Mouse (Mus musculus) monocyte, adult 2 months (primary cell): ENCODE data around the gene Unc5c.

ENCODE experiments used
- DNase-seq, 2 experiments: peaks; one replicate each; pipeline ENCODE4 v3.0.0; 2022; ENCODE audit warnings: low spot score in 2 of 2, low read depth in 1 of 2

Gene Unc5c

DNA sequence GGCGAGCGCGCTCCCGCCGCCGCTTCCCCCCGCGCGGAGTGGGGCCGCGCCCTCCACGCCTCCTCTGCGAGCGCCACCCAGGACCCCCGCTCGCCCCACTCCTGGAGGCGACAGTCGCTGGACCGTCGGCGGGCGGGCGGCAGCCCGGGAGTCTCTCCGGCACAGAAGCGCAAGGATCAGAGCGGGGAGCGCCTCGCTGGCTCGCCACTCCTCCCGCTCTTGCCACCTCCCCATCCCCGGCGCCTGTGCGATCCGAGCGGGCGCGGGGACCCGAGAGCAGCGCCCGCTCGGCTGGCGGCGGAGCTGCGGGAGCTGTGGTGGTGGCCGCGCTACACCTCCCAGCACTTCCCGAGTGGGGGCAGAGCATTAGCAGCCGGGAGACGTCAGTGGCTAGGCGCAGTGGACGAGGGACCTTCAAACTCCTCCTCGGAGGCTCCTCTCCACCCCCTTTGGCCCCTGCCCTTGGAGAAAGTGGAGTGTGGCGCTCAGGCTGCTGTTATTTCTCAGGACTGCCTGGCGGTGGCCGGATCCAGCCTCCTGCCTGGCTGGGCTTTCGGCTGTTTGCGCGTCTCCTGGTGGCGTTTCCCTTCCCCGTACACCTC is at the start of gene Unc5c:
Gene Unc5c (plus strand): TSS at position 113 of the 602 bp plus-strand sequence.
- DNase-seq: no peak

DNA sequence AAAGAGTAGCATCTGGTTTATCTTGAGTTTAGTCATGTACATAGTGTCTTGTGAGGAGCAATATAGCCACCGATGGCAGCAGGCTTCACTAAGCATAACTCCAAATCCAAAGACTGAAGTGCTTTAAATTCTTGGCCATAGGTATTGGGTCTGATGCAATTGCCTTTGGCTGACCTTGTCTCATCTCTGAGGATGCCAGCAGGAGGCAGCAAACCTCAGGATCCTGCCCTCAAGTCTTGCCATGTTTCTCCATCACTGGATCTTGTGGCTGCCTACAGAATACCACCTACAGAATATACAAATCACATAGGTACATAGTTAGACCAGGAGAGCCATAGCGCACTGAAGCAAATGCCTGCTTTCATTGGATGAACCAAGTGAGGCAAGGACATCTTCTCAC is 7.5 kb upstream of the Unc5c start:
- no peak for DNase-seq

DNA sequence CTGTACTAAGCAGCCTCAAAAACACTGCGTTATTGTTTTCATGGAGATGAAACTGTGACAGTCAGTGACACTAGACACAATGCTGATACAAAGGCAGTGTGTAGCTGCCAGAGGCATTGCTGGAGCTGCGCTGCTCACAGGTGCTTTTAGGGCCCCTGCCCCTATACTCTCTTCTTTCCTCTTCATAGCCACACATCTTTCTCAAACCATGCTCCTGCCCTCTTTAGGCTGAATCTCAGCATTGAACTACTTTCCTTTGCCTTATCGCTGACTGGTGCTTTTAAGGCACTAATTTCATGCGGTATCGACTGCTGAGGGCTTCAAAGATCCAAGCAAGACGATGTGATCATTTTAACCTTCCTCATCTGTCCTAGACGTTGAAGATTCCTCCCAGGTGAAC is 2.5 kb upstream of the Unc5c start:
- DNase-seq: no peak

DNA sequence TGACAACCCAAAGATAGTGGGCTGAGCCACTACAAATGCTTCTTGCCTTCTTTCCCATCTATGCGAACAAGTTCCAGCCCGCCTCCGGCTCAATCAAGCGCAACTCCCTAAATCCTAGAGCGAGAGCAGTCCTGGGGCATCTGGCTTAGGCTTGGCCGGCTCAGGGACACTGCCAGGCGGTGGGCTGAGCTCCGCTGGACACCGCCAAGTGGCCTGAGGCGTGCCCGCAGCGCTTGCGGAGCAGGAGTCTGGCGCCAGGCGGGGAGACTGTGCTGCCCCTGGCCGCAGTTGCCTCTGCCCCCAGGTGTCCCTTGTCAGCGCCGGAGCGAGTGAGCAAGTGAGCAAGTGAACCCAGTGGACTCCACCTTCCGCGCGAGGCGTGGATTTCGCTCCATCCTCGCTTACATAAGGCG is 319 bp upstream of the Unc5c start:
- no peak for DNase-seq

DNA sequence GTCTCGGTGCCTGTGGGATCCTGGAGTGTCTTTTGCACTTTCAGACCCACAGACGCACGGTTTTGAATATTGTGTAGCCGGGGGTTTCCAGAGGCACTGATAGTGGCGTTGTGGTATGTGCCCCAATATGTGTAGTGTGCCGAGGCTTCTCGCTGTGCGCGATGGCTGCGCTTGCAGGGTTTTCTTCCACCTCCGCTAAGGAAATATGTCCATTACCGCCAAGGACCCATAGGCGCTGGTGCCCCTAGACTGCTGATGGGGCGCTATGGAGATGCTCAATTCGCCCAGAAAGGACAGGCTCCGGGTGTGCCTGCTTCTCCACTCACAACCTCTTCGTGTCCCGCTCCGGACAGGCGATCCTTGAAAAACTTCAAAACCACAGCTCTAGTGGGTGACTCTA is 1.0 kb downstream of the Unc5c start:
- DNase-seq: no peak

DNA sequence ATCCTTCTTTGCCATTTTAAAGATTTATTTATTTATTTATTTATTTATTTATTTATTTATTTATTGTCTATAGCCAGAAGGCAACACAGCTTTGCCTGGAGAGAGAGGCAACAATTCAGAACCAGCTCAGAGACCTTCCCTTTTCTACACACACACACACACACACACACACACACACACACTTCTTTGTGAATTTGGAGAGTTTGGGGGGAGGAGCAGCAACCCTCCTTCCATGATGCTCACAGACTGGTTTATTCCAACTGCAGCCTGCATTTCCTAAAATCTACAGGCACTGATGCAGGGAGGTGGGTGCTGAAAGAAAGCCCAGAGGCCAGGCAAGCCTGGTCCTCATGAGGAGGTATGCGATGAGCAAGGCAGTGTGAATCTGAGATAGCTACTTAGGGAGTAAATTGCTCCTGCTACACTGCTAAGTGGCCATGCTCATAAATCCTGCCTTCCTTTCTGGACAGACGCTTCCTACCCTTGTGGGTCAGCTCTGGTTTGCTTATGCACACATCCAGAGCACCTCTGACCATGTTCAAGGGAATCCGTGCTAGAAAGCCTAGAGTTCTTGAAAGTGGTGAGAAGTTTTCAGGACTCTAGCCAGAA is 1.8 kb downstream of the Unc5c start:
- DNase-seq: no peak

DNA sequence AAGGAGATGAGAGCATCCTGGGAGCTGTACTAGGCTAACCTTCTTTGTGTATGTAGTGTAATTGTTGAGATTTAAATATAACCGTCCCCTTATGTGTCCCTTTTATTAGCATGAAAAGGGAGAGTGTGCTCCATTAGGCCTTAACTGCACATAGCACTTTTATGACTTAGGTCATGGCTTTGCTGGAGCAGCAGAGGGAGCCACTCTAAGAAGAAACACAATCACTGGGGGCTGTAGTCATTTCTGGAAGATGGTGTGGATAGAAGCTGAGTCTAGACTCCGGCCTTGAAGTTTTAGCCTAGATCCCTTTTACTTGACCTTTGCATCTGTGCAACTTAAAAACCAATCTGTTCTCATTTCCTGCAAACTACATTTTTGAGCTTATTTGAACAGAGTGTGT is 4.3 kb downstream of the Unc5c start:
- no peak for DNase-seq

DNA sequence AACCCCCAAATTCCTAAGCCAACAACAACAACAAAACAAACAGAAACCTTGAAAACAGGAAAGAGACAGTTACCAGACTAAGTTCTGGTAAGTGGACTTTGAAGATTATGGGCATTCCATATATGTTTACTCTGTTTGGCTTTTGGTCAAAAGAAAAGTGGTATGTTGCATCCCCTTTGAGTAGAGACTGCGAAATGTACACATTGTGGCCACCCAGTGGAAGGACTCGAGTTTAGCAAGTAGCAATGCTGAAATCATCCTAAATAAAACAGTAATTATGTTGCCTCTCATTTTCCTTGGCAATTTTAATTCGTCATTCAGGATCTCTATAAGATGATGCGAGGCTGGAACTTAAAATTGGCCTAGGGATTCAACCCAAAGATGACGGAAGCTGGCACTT is 8.2 kb downstream of the Unc5c start:
- no peak for DNase-seq

DNA sequence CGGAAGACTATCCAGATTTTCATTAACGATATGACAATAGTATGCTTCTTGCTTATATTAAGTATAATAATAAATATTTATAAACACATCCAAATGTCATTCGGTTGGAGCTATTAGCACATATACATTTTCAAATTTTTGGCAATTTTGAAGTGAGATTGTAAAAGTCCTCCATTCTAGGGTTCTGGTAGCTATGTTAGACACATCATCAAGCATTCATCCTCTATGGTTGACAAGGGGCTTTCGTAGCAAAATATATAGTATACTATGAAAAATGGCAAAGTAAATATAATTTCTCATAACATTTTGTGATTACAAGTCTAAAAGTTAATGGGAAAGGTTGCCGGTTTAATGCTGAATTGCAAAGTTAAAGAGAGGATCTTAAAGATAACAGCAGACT is 10.4 kb downstream of the Unc5c start:
- no peak for DNase-seq

DNA sequence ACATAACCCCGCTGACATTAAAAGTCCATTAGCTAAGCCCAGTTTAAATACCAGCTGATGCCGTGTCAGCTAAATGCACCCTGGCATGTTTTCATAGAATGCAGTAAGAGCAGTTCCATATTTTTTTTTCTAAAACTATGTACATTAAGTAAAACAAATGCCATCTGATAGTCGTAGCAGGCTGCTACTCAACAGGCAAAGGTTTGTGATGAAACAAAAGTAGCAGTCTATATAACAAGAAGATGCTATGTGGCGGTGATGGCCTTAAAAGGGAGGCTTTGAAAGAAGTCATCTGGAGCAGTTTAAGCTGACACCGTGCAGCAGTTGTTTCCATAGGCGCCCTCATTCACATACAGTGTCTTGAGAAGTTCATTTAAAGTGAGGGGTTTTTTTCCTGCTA is 10.9 kb downstream of the Unc5c start:
- no peak for DNase-seq

DNA sequence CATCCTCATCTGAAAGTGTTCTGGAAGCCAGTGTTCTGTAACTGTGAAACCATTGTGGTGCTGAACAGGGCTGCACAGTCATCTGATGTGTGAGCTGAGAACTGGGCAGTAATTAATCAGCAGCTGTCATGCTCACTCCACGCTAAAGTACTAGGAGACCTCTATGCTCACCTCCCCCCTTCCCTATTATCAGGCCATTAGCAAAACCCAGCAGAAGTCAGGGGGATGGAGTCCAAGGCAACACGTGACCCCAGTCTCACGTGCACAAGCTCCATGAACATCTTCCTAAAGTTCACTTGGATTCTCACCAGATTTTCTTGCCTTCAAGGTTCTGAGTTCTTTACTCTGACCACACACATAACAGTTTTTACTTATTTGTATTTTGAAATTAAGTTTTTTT is 11.7 kb downstream of the Unc5c start:
- DNase-seq: no peak

DNA sequence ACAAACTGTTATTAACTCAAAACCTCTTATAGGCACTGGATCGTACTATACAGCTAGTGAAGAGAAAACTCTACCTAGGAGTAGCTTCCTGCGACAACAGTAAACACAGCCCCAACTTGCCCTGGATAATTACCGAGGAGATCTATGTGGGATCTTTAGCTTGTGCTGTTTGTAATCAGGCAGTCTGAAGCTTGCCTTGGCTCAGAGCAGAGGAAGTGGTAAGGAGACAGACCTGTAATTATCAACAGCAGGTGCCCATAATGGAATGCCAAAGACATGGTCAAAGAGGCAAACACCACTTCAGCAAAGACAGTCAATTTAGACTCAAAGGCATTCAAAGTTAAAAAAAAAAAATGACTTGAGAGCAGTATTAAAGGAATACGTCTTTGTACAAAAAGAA is 17.4 kb downstream of the Unc5c start:
- DNase-seq: no peak

DNA sequence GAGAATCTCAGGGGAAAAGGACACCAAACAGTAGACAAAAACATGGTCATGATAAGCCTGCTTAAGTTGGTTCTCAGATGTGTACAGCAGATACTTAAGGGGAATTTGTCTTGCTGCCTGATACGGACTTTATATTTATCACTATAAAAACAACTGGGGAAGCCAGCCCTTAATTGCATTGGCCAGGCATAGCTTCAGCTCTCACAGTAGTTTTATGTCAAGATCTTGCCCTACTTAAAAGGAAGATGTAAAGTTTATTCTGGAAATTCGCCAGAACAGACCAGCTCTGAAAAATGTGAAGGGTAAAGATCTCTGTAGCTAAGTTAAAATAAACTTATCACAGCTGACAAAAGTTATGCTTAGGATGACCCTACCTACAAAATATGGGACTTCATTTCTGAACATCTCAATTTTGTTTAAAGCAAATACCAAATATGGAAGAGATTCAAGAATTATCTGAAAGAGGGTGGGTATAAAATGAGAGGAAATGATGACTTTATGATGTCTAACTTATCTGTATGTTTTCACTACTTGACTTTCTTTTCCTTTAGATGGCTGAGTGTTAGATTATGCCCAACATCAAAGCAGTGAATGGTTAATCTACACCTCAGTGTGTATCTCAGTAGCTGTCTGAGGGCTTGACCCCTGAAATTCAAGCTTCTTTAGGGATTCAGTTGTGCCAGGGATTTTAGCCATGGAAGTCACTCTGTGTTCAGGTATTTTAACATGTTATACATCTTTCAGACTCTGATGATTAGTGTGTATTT is 18.8 kb downstream of the Unc5c start:
- DNase-seq: no peak

DNA sequence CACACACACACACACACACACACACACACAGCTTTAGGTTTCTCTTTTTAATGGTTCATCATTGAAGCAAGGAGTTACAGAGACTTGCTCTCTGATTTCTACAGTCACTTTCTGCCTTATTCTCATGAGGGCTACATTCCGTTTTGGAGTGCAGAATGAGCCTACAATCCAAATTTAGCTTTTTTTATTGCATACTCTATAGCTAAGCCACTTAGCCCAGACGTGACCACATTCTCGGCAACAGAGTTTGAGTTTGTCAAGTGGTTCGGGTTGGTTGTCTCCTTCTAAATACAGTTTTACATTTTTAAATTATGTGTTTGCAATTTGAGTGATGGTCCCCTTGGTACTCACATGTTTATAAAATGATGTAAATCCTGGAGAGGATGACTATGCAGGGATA is 20.2 kb downstream of the Unc5c start:
- no peak for DNase-seq

DNA sequence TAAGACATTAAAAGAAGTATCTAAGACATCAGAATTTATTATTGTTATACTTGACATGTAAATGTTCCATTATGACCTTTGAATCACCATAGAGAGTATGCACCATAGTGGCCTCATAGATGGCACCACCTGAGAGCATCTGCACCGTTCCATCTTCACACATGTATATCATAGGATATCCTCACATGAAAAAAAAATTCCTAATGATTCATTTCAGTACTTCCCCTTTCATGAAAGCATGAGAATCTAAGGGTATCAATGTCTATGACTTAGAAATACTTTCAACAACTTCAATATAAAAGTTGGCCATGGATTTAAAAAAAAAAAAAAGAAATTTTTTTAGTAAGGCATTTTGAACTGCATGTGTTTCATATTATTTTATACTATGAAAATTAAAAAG is 25.6 kb downstream of the Unc5c start:
- DNase-seq: no peak

DNA sequence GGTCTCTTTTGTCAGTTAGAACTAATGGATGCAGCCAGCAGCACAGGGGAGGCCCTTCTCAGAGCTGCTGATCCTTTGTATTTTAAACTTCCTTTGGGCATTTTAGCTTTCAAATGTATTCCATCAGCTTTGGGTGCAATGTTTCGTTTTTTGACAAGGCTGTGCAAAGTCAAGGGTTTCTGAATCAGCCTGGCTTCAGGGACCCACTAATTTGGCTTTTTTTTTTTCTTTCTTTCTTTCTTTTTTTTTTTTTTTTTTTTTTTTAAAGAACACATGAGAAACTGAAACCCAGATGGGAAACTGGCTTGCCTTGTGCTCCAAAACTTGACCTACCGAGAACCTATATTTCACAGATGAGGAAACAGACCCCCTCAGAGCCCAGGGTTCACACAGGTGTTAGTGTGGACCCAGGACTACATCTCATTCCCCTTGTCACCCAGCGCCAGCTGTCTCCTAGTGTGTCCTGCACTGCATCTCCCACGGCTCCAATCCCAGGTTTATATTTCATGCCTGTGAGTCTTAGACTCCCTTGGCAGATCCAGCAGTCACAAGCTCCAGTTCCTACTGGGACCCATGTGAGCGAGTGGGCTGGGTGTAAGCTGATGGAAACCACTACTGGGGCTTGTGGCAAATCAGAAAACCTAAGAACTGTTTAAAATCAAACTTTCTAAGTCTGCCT is 26.4 kb downstream of the Unc5c start:
- DNase-seq: no peak

DNA sequence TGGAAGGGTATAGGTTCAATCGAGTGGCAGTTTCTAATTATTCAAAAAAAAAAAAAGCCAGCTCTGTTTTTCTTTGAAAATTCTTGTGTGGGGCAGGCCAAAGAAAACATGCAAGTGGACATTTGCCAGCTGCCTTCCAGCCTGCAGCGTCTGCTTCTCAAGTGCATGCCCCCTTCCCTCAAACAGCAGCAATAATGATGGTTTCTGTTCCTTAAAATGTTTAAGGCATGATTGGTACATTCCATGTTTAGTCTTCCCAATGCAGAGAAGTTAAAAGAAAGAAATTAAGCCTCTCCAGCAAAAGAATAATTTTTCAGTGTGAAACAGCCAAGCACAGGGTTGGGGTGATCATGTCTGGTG is 26.9 kb downstream of the Unc5c start:
- no peak for DNase-seq

DNA sequence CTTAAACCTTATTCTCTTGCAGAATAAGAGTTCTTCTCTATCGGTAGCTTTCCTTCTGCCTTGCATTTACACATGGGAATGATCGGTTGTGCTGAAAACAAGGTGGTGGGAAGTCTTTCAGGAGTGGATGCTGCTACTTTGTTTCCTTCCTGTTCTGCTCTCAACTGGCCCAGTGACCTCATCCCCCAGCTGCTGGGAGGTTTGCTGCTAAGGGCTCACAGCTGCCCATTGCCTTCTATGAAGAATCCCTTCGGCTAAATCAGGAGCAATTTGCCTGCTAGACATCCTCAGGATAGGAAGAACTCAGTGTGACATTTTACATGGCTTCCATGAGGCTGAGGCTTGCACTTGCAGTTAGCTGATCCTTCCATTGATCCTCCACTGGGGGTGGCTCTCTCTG is 28.0 kb downstream of the Unc5c start:
- DNase-seq: no peak

DNA sequence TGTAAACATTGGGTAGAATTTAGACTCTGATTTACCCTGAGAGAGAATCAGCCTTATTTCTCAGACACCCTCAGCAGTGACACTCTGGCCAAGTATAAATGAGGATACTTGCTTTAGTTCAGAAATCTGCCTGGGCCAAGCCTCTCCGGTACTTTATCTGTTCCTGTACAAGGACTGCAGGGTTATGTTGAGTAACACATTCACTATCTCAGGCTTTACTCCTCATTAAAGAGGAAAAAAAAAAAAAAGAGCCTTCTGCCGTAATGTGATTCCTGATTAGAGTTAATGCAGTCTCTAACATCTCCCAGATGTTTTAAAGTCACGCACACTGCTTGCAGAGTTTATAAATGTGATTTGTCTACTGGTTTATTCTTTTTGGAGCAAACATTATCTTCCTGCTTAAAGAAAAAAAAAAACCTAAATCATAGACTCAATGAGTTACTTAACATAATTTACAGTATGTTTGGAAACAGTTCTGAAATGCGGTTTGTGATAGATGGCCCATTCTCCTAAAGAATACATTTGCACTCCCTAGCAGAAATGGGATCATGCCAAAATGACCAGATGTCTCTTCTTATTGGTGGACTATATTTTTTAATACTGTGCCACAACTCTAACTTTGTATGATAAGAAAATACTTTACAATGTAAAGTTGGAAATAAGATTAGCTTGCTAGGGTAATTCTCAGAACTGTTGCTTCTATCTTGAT is 33.5 kb downstream of the Unc5c start:
- DNase-seq: no peak

DNA sequence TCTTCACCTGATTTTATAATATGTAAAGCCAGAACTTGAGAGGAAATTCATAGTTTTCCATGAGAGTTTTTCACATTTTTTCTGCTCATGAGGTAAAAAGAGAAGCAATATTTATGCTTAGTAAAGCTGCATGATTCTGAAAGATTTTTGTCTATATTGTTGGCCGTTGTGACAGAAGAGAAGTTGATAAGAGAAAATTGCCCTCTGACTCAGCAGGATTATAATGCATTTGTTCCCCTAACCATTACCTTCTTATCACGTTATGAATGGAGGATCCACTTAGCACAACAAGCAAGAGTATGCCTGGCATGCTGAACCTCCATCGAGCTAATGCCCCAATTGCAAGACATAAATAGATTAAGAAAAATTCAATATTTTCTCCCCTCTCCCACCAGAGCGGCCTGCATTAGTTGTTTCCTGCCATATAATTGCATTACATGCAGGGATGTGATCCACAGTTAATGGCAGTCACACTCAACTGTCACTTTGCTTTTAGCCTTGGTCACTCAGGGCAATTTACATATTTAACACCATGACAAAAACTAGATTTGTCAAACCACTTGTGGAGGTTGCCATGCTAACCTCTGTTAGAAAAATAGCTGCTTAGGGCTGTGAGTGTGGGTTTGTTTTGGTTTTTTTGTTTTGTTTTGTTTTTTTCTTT is 37.0 kb downstream of the Unc5c start:
- DNase-seq: no peak

DNA sequence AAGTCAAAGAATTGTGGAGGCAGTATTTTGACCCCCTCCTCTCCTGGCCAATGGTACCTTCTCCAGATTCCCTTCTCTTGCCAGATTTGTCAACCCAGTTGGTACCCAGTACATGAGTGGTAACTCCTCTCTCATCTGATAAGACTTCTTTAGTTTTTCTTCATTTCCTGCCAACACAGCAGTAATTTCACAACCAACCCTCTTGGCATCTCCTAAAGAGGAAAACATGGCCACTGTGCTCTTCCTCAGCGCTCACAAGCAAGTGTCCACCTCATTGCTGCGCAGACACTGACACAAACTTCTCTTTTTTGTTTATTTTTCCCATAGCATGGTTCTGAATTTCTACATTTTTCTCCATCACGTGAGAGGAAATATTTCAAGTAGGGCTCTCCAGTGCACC is 38.3 kb downstream of the Unc5c start:
- DNase-seq: no peak
